Mouse (Mus musculus) kidney, postnatal 36 days (tissue): ENCODE results near the gene Klhl20.

ENCODE experiments used
- DNase-seq, 2 experiments: peaks; one replicate each; pipeline ENCODE4 v3.0.0; 2021 to 2022; ENCODE audit warnings: mixed read lengths in 2 of 2

Gene Klhl20

DNA sequence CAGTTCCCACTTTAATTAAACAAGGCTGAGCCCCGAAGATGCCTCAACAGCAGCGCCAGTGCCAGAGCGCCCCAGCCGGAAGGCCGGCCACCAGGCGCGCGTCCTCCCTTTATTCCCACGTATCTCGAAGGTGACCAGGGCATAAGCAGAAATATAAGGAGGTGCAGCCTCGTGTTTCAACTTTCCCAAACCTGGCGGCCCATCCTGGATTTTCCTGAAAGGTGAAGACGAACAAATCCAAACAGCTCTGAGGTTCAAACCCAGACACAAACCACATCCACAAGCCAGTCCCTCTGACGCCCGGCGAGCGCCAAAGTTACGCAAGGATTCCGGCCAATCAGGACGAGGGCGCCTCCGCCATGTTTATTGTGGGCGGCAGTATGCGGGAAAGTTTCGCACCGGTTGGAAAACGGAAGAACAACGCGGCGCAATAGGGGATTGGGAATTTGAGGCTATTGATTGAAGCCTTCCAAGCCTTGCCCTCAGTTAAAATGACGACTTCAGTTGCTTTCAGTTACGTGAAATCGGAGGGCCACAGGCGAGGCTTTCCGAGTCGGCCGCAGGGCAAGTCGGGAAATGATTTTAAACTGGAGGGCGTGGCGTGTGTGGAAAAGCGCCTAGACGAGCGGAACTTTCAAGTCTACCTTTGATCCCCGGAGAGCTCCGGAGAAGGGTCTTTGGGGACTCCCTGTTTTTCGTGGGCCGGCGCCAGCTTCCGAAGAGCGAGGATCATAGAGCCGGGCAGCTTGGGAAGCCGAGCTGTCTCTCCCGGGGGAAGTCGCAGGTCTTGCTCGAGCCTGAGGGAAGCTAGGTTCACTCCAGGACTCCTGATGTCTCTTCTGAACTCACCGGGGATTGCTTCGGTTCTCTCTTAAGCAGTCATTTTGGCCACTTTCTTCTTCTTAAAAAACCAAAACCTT, 60.7 kb downstream of the Klhl20 start, which contains the start of the genes Dars2 and Cenpl:
Gene Dars2 (minus strand): TSS at position 307 of the 920 bp plus-strand sequence.
Gene Cenpl (plus strand): TSS at position 362 of the 920 bp plus-strand sequence.
- DNase-seq: peak; percentile 97

DNA sequence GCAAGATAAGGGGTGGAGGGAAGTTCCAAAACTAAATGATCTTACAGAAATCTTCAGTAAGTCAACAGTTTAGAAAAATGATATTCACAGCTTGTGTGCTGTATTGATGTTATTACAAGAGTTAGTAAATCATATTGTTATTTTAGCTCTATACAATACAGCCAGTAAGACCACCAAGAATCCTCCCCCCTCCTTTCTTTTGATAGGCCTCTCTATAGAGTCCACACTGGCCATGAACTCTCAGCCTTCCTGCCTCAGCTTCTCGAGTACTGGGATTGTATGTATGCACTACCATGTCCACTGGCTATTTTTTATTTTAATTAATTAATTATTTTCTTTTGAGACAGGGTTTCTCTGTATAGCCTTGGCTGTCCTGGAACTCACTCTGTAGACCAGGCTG, 68.0 kb downstream of the Klhl20 start:
- DNase-seq: no peak

DNA sequence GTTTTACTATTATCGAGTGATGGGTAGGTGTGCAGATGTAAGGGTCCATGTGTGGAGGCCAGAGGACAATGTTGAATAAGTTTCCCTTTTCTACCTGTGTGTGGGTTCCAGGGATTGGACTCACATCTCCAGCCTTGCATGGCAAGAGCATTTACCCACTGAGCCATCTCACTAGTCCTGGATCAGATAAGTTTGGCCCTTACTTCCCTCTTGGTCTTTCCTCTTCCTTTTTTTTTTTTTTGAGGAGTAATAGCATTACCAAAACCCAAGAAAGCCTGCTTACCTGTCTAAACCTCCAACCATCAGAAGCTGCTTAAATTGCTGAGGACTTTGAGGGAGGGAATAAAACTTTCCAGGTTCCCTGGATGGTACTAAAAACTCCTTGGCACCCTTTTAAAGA, 74.1 kb downstream of the Klhl20 start:
- no peak for DNase-seq

DNA sequence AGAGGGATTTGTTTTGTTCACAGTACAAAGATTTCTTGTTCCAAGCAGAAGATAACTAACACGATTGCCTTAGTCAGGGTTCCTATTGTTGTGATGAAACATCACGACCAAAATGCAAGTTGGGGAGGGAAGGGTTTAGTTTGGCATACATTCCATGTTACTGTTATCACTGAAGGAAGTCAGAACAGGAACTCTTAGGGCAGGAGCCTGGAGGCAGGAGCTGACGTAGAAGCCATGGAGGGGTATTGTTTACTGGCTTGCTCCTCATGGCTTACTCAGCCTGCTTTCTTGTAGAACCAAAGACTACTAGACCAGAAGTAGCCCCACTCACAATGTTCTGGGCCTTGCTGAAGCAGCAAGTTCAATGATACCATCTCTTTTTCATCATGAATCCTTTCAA, 84.3 kb downstream of the Klhl20 start:
- no peak for DNase-seq

DNA sequence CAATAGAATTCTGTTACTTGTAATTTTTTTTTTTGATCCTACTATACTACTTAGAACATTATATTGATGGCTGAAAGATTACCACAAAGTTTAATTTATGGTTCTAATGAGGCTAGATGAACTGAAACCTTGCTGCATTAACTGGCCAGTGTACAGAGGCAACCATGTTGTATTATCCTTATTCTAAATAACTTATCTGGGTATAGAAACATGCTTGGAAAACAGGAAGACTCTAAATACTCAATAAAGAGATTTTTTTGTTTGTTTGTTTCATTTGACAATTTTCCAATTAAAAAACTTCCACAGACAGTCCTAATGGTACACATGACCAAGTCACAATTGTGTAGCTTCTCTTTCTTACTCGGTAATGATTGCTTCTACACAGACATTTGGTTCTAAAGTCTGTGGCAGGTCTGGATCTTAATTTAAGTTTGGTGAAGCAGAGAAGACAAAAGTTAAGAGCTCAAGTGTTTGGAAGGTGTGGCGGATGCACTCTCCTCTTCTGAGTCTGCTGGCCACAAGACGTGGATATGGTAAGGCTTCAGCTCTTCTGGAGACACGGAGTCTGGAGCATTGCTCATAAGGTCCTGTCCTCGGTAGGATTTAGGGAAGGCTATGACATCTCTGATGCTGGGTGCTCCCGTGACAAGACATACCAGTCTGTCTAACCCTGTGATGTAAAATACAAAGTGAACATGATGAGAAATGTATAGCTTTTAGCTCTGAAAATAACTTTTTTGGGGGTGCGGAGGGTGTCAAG, 89.9 kb downstream of the Klhl20 start:
- DNase-seq: no peak

DNA sequence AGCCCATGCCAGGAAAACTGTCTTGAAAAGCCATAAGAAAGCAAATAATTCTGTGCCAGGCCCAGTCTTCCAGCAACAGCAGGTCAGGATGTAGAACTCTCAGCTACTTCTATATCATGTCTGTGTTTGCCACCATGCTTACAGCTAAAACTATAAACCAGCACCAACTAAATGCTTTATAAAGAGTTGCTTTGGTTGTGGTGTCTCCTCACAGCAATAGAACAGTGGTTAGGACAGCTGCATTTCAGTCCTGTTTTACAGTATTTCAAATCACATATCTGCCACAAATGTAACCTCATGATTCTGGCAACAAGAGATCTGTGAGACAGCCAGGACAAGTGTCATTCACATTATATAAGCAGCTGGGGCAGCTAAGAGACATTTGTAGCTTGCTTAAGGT, 90.5 kb downstream of the Klhl20 start:
- no peak for DNase-seq

DNA sequence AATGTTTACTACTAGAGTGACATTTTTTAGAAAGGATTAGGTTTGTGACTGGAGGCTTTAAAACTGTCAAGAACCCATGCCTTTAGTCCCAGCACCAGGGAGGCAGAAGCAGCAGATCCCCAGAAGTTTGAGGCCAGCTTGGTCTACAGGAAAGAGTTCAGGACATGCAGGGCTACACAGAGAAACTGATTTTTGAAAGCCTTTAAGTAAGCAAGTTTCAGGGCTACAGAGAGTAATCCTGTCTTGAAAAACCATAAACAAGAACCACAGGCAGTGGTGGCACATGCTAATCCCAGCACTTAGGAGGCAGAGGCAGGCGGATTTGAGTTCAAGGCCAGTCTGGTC, 90.9 kb downstream of the Klhl20 start:
- DNase-seq: no peak

DNA sequence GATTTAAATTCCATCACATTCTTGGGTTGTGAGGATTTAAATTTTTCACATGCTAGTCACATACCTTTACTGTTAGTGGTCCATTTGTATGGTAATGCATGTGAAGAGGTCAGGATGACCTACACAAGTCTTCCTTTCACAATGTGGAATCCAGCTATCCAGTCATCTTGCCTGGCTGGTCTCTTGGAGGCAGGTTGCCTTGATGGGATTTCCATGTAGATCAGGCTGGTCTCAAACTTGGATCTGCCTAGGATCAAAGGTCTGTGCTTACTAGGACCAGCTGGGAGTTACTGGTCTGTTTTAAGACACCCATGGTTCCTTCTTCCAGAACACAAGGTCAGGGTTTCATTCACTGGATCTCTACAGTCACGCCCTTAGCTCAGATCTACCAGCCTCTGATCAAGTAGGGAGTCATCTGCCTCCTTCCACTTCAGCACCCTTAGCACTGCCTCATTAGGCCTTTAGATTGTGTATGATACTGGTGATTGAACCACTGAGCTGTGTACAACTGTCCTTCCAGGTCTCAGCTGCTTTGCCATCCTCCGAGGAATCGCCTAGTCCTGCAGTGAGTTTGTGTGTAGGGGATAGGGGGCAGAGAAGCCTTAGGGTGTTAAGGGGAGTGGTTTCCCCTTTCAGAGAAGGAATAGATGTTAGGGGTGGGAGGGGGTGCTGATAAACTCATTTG, 91.4 kb downstream of the Klhl20 start:
- peak in 1 of 2 experiments; percentile 5 for DNase-seq

DNA sequence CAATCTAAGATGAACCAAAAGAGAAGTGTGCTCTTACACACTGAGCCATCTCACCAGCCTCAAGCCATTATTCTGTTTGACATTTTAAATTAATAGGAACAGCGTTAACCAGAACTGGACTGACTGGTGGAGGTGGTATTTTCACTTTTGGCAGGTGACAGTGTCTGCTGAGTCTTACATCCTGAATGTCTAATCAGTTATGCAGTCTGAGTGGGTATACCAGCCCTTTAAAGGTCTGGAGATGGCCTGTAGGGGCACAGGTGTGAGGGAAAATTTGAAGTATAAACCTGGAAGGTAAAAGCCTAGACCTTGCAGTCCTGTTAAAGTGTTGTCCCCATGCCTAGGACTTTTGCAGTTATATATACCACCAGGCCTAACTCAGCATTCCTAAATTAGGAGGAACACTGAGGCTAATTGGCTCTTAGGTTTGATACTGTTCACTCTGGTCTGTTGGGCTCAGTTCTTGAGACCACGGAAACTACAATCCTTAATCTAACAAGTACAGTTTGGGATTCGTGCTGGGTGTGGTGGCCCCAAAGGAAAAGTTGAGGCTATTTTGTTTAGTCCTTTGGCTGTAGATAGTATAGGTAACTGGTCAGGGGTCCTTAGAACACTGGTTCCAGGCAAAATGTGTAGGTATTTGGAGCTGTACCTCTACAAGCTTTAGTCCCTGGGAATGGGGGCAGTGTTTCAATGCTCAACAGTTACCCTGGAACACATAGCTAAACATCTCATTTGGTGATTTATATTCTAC, 92.2 kb downstream of the Klhl20 start:
- DNase-seq: no peak
